Mouse (Mus musculus): Measurements from ENCODE around the gene Myh14.

DNA sequence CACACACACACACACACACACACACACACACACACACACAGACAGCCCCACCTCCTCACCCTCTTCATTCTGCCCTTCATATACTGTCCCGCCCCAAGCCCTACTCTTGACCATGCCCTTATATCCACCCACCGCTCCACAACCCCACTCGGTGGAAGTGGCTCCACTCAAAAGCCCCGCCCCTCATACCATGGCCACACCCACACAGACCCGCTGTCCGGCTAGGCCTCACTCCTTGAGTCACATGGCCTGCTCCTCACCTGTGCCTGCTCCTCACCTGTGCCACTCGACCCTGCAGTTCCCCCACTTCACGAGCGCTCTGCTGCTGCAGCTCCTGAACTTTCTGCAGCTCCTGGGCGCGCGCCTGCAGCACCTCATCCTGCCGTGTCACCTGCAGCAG is 40.2 kb downstream of the Myh14 start:
- no peak for TF ChIP-seq CTCF (conservative IDR thresholded peaks at IDR 0.05; ENCODE audit: low read length)
- no peak for TF ChIP-seq POU5F1 (IDR thresholded peaks at IDR 0.05; ENCODE audit: borderline replicate concordance, low read length)

Data from E14TG2a.4 (cell line).